Mouse (Mus musculus) liver, embryonic 15.5 days (tissue): Measurements from ENCODE around the gene Pbld1. TPM values are rescaled to one million over a fixed set of nuclear protein-coding genes. Genes with fewer than 3 reads are reported as not detected.

Experiments
- ATAC-seq: fragments of 200-750 bp; cut with Nextera tagmentation; 2 replicates; pipeline ENCODE4 v1.8.0; 2017; ENCODE audit warnings: moderate number of reproducible peaks, mild to moderate bottlenecking, moderate library complexity; ENCODE audit not compliant: insufficient read depth
- H3K27ac ChIP-seq: fragments of 300-500 bp; sonication (generic); replicated peaks from 2 replicates; pipeline ENCODE4 v1.5.1; 2015; ENCODE audit warnings: mild to moderate bottlenecking, inconsistent platforms
- H3K27me3 ChIP-seq: fragments of 300-500 bp; sonication (generic); 2 replicates; pipeline ENCODE4 v1.6.1; 2015; ENCODE audit warnings: mild to moderate bottlenecking, inconsistent platforms
- H3K36me3 ChIP-seq: fragments of 300-500 bp; sonication (generic); replicated peaks from 2 replicates; pipeline ENCODE4 v1.6.1; 2015; ENCODE audit warnings: moderate library complexity, mild to moderate bottlenecking, inconsistent platforms
- H3K4me1 ChIP-seq: fragments of 300-500 bp; sonication (generic); replicated peaks from 2 replicates; pipeline ENCODE4 v1.6.1; 2015; ENCODE audit warnings: inconsistent platforms
- H3K4me2 ChIP-seq: fragments of 300-500 bp; sonication (generic); 2 replicates; pipeline ENCODE4 v1.6.1; 2015; ENCODE audit warnings: moderate library complexity, mild to moderate bottlenecking, inconsistent platforms
- H3K4me3 ChIP-seq: fragments of 300-500 bp; sonication (generic); replicated peaks from 2 replicates; pipeline ENCODE4 v1.5.1; 2015; ENCODE audit warnings: mild to moderate bottlenecking, inconsistent platforms
- H3K9ac ChIP-seq: fragments of 300-500 bp; sonication (generic); 2 replicates; pipeline ENCODE4 v1.6.1; 2015; ENCODE audit warnings: moderate library complexity, mild to moderate bottlenecking, inconsistent platforms
- H3K9me3 ChIP-seq: fragments of 300-500 bp; sonication (generic); replicated peaks from 2 replicates; pipeline ENCODE4 v1.6.1; 2016; ENCODE audit warnings: inconsistent platforms
- WGBS: fragments of 180-500 bp; shearing (Covaris S2); methylation state at CpG from one replicate; pipeline ENCODE4 v1.1.7; 2015; ENCODE audit warnings: mixed read lengths; ENCODE audit not compliant: insufficient replicate concordance; 5-methylcytosine and 5-hydroxymethylcytosine counted together
- polyA plus RNA-seq: library from polyadenylated mRNA; unstranded; fragments of >200 nt; fragmentation: Nextera tagmentation; extraction: Ambion mirVana; gene quantifications from 2 replicates; pipeline ENCODE4 v1.2.1, GENCODE M21; 2015

The Pbld1 gene
- polyA plus RNA-seq, 1 experiment from 2014 or later = 17.9 TPM

- Histone ChIP-seq H3K36me3 (no peaks in the 10 kb centered on the region), H3K27me3 (no peaks in the 10 kb centered on the region), H3K4me1 (peaks cover 40% of the 10 kb centered on the region), H3K4me3 (peak overlapping the region; percentile 97), H3K9me3 (no peaks in the 10 kb centered on the region), H3K4me2 (peak overlapping the region; percentile 93), H3K27ac (no peak overlapping the region), H3K9ac (no peak overlapping the region)
- 34% methylated on average over 2 of the region's 2 CpGs for WGBS
- no peak for ATAC-seq
These were observed 34.9 kb upstream of the Pbld1 start for GRCm38 (mm10) chr10:63025016-63025415.

- Histone ChIP-seq H3K9me3 (no peaks in the 10 kb centered on the region), H3K4me1 (peaks cover 35% of the 10 kb centered on the region), H3K36me3 (no peaks in the 10 kb centered on the region), H3K4me2 (no peak overlapping the region), H3K9ac (no peak overlapping the region), H3K4me3 (no peak overlapping the region), H3K27me3 (no peaks in the 10 kb centered on the region), H3K27ac (no peak overlapping the region)
- 51% methylated on average over 6 of the region's 6 CpGs for WGBS
- no peak for ATAC-seq
These were observed 34.4 kb upstream of the Pbld1 start for GRCm38 (mm10) chr10:63025491-63026011.

- ATAC-seq = no peak
These were observed 33.7 kb upstream of the Pbld1 start for GRCm38 (mm10) chr10:63026156-63026794.

GRCm38 (mm10) chr10:63026795-63027160, 33.2 kb upstream of the Pbld1 start:
- Histone ChIP-seq H3K27me3 (no peaks in the 10 kb centered on the region), H3K36me3 (no peaks in the 10 kb centered on the region), H3K4me2 (no peak overlapping the region), H3K27ac (no peak overlapping the region), H3K9me3 (no peaks in the 10 kb centered on the region), H3K4me3 (no peak overlapping the region), H3K9ac (no peak overlapping the region), H3K4me1 (peaks cover 24% of the 10 kb centered on the region)
- no peak for ATAC-seq
- WGBS = 74% methylated on average over 6 of the region's 6 CpGs

More at GRCm38 (mm10) chr10:63026156-63026794, 33.7 kb upstream of the Pbld1 start:
- no peaks in the 10 kb centered on the region for H3K27me3 ChIP-seq
- H3K9ac ChIP-seq = no peak overlapping the region
- peaks cover 29% of the 10 kb centered on the region for H3K4me1 ChIP-seq
- no peak overlapping the region for H3K27ac ChIP-seq
- WGBS = 69% methylated on average over 8 of the region's 8 CpGs
- no peak overlapping the region for H3K4me3 ChIP-seq
- H3K4me2 ChIP-seq = no peak overlapping the region
- H3K36me3 ChIP-seq = no peaks in the 10 kb centered on the region
- no peaks in the 10 kb centered on the region for H3K9me3 ChIP-seq

- Histone ChIP-seq H3K9ac (no peak overlapping the region), H3K27ac (no peak overlapping the region), H3K4me3 (no peak overlapping the region), H3K4me1 (peaks cover 19% of the 10 kb centered on the region), H3K4me2 (no peak overlapping the region), H3K9me3 (no peaks in the 10 kb centered on the region), H3K36me3 (no peaks in the 10 kb centered on the region), H3K27me3 (no peaks in the 10 kb centered on the region)
- no peak for ATAC-seq
- 75% methylated on average over 10 of the region's 10 CpGs for WGBS
These were observed 32.4 kb upstream of the Pbld1 start for GRCm38 (mm10) chr10:63027376-63028161.

- H3K9ac ChIP-seq = no peak overlapping the region
- no peak overlapping the region for H3K4me3 ChIP-seq
- no peaks in the 10 kb centered on the region for H3K36me3 ChIP-seq
- no peak overlapping the region for H3K4me2 ChIP-seq
- H3K9me3 ChIP-seq = no peaks in the 10 kb centered on the region
- no peaks in the 10 kb centered on the region for H3K27me3 ChIP-seq
- no peak overlapping the region for H3K27ac ChIP-seq
- 77% methylated on average over 4 of the region's 4 CpGs for WGBS
- no peak for ATAC-seq
- peaks cover 19% of the 10 kb centered on the region for H3K4me1 ChIP-seq
These were observed 31.6 kb upstream of the Pbld1 start for GRCm38 (mm10) chr10:63028396-63028795.

- no peaks in the 10 kb centered on the region for H3K9me3 ChIP-seq
- 65% methylated on average over 3 of the region's 3 CpGs for WGBS
- no peaks in the 10 kb centered on the region for H3K36me3 ChIP-seq
- no peak overlapping the region for H3K4me2 ChIP-seq
- ATAC-seq = no peak
- H3K27ac ChIP-seq = no peak overlapping the region
- no peak overlapping the region for H3K9ac ChIP-seq
- no peak overlapping the region for H3K4me3 ChIP-seq
- H3K27me3 ChIP-seq = no peaks in the 10 kb centered on the region
- no peaks in the 10 kb centered on the region for H3K4me1 ChIP-seq
These were observed 27.7 kb upstream of the Pbld1 start for GRCm38 (mm10) chr10:63032267-63032666.

GRCm38 (mm10) chr10:63032956-63033355, 27.0 kb upstream of the Pbld1 start:
- H3K4me3 ChIP-seq = no peak overlapping the region
- H3K36me3 ChIP-seq = no peaks in the 10 kb centered on the region
- no peaks in the 10 kb centered on the region for H3K9me3 ChIP-seq
- H3K4me1 ChIP-seq = no peaks in the 10 kb centered on the region
- H3K9ac ChIP-seq = no peak overlapping the region
- H3K4me2 ChIP-seq = no peak overlapping the region
- ATAC-seq = no peak
- no peak overlapping the region for H3K27ac ChIP-seq
- no peaks in the 10 kb centered on the region for H3K27me3 ChIP-seq
- 57% methylated on average over 3 of the region's 3 CpGs for WGBS

GRCm38 (mm10) chr10:63038571-63039320, 21.2 kb upstream of the Pbld1 start:
- H3K27me3 ChIP-seq = no peaks in the 10 kb centered on the region
- H3K4me3 ChIP-seq = peak overlapping the region; percentile 22; the same call in 1 of the 2 replicates
- peak; percentile 52 for ATAC-seq
- no peak overlapping the region for H3K27ac ChIP-seq
- no peaks in the 10 kb centered on the region for H3K9me3 ChIP-seq
- no peak overlapping the region for H3K9ac ChIP-seq
- no peaks in the 10 kb centered on the region for H3K4me1 ChIP-seq
- 66% methylated on average over 14 of the region's 14 CpGs for WGBS
- H3K4me2 ChIP-seq = peak overlapping the region; percentile 28
- no peaks in the 10 kb centered on the region for H3K36me3 ChIP-seq

- no peak overlapping the region for H3K9ac ChIP-seq
These were observed 19.9 kb upstream of the Pbld1 start for GRCm38 (mm10) chr10:63039867-63040628.

More at GRCm38 (mm10) chr10:63039867-63040628, 19.9 kb upstream of the Pbld1 start:
- Histone ChIP-seq H3K27ac (no peak overlapping the region), H3K4me1 (no peaks in the 10 kb centered on the region), H3K4me3 (no peak overlapping the region), H3K27me3 (no peaks in the 10 kb centered on the region), H3K4me2 (no peak overlapping the region), H3K9me3 (no peaks in the 10 kb centered on the region), H3K36me3 (no peaks in the 10 kb centered on the region)
- WGBS = 63% methylated on average over 5 of the region's 5 CpGs
- ATAC-seq = no peak
